Mouse (Mus musculus) G1E (cell line): Measurements from ENCODE around the gene Mad1l1. TPM values are rescaled to one million over a fixed set of nuclear protein-coding genes. Genes with fewer than 3 reads are reported as not detected.

Source experiments
- ATAC-seq: 2 replicates; pipeline ENCODE4 v1.8.0; 2016; ENCODE audit warnings: mild to moderate bottlenecking; ENCODE audit not compliant: insufficient number of reproducible peaks, poor library complexity, low FRiP score, severe bottlenecking; ENCODE audit errors: extremely low read depth
- DNase-seq: peaks from one replicate; pipeline ENCODE4 v3.0.0; 2012; ENCODE audit warnings: low spot score
- H3K27me3 ChIP-seq: 2 replicates; pipeline ENCODE4 v1.6.1; 2012; ENCODE audit warnings: mild to moderate bottlenecking, low read length, inconsistent platforms; ENCODE audit not compliant: insufficient read depth
- H3K36me3 ChIP-seq: replicated peaks from 2 replicates; pipeline ENCODE3; 2012; ENCODE audit warnings: mild to moderate bottlenecking, inconsistent platforms
- H3K4me1 ChIP-seq: 2 replicates; pipeline ENCODE4 v1.6.1; 2012; ENCODE audit warnings: low read depth, low read length, inconsistent platforms, mixed read lengths; ENCODE audit not compliant: insufficient read depth
- H3K4me3 ChIP-seq: 2 replicates; pipeline ENCODE4 v1.5.1; 2012; ENCODE audit warnings: low read depth, mild to moderate bottlenecking, inconsistent platforms, low read length, moderate library complexity, mixed read lengths
- H3K9me3 ChIP-seq: replicated peaks from 2 replicates; pipeline ENCODE4 v1.6.1; 2012; ENCODE audit warnings: inconsistent platforms
- CTCF ChIP-seq: IDR thresholded peaks from 2 replicates; pipeline ENCODE4 v1.5.1; 2012; ENCODE audit warnings: low read depth, low read length, inconsistent platforms, mixed read lengths
- GATA1 ChIP-seq: IDR thresholded peaks from 2 replicates; pipeline ENCODE4 v1.6.1; 2012; ENCODE audit warnings: borderline replicate concordance, low read length, inconsistent platforms, mixed read lengths
- GATA2 ChIP-seq: IDR thresholded peaks from 2 replicates; pipeline ENCODE4 v1.6.1; 2012; ENCODE audit warnings: low read depth, low read length, inconsistent platforms, borderline replicate concordance
- POLR2AphosphoS5 ChIP-seq: IDR thresholded peaks from 2 replicates; pipeline ENCODE4 v1.6.1; 2012; ENCODE audit warnings: low read depth, low read length, inconsistent platforms; ENCODE audit not compliant: insufficient replicate concordance
- TAL1 ChIP-seq: conservative IDR thresholded peaks from 2 replicates; pipeline ENCODE4 v1.6.1; 2012; ENCODE audit warnings: low read depth, low read length, inconsistent platforms, mixed read lengths
- polyA plus RNA-seq: library from polyadenylated mRNA; stranded (reverse); fragments of >175 nt; gene quantifications from 2 replicates; pipeline ENCODE4 v1.2.3, GENCODE M21; 2012
- total RNA-seq, 2 experiments: library from RNA; stranded (forward) in 1 of 2; stranded (reverse) in 1 of 2; fragments of 200-1000 nt in 1 of 2; fragments of >200 nt in 1 of 2; fragmentation: Nextera tagmentation in 1 of 2; gene quantifications; 2 replicates each; pipeline ENCODE4 v1.2.3; 2014 to 2017

Mad1l1 gene
- total and polyA plus RNA-seq, 3 experiments, result 28.0 to 45.9 (median 28.9) TPM

DNA sequence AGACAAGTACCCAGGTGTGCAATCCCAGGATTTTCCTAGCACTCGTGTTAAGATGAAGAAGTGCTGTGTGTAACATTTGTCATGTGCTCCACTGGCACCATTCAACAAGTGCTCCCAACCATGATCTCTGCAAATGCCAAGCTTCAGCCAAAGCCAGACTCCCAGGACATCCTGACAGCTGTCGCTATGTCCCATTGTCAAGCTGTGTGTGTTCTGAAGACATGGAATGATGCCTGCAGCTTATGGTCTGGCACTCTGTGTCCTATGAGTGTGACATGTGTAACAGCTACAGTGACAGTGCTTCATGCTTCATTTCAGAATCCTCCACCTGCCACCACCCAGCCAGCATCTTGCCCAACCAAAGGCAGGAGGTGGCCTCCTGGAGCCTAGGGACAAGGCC lies 37.3 kb downstream of the Mad1l1 start:
- TF ChIP-seq POLR2AphosphoS5 (no peak), TAL1 (no peak), GATA2 (no peak)
- Histone ChIP-seq H3K36me3 (peaks cover 96% of the 10 kb centered on the region), H3K4me1 (no peaks in the 10 kb centered on the region), H3K4me3 (no peak overlapping the region), H3K9me3 (no peaks in the 10 kb centered on the region), H3K27me3 (no peaks in the 10 kb centered on the region)
- ATAC-seq (no peak), DNase-seq (no peak)

- H3K27me3 ChIP-seq, result no peaks in the 10 kb centered on the region
- ATAC-seq (no peak), DNase-seq (no peak)
- no peak overlapping the region for H3K4me3 ChIP-seq
- no peaks in the 10 kb centered on the region for H3K9me3 ChIP-seq
- H3K4me1 ChIP-seq, result no peaks in the 10 kb centered on the region
- no peak for TF ChIP-seq CTCF
- no peak for TF ChIP-seq GATA2
- TF ChIP-seq POLR2AphosphoS5, result no peak
- no peak for TF ChIP-seq GATA1
- no peak for TF ChIP-seq TAL1
- H3K36me3 ChIP-seq, result peaks cover 96% of the 10 kb centered on the region
Measured at GRCm38 (mm10) chr5:140282900-140283299, 38.5 kb downstream of the Mad1l1 start.

GRCm38 (mm10) chr5:140282376-140282775 lies 39.0 kb downstream of the Mad1l1 start:
- H3K36me3 ChIP-seq, result peaks cover 96% of the 10 kb centered on the region
- no peaks in the 10 kb centered on the region for H3K9me3 ChIP-seq
- TF ChIP-seq TAL1 (no peak), CTCF (no peak), GATA2 (no peak), POLR2AphosphoS5 (no peak), GATA1 (no peak)
- no peak for ATAC-seq
- no peaks in the 10 kb centered on the region for H3K27me3 ChIP-seq
- no peaks in the 10 kb centered on the region for H3K4me1 ChIP-seq
- H3K4me3 ChIP-seq, result no peak overlapping the region
- no peak for DNase-seq

DNA sequence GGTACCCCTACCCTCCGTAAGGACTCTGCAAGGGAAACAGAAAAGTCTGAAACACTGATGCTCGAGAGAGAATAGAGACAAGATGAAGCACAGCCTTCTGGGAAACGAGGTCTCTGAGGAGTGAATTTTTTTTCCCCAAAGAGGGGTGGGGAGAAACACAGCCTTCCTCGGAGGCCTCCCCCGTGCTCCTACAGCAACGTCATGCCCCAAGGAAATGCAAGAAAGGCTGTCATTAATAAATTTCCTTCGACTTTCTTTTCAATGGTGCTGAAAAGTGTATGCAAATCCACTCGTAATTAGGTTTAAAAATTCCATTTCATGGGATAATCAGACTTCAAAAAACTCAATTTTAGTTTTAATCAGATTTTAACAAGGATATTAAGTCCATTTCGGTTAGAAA lies 41.1 kb downstream of the Mad1l1 start:
- no peak for ATAC-seq
- DNase-seq, result no peak
- Histone ChIP-seq H3K27me3 (no peaks in the 10 kb centered on the region), H3K4me3 (no peak overlapping the region), H3K9me3 (no peaks in the 10 kb centered on the region), H3K36me3 (peaks cover 97% of the 10 kb centered on the region), H3K4me1 (no peaks in the 10 kb centered on the region)
- TF ChIP-seq POLR2AphosphoS5 (no peak), GATA1 (no peak), GATA2 (no peak), TAL1 (no peak), CTCF (no peak)

DNA sequence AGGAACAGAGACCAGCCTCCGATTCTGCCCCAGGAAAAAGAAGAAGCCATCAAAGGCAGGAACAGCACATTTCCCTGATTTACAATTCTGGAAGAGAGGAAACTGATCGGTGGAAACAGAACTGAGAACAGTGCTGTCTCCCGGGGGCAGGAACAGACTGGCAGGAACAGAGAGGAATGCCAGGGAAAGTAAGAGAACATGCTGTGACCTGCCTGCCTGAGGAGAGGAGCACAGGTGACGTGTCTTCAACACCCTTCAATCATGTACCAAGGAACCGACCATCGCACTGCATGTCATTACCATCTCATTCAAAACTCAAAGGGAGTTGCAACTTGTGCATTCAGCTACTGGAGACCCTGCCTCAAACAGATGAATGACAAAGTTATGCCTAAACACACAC lies 44.6 kb downstream of the Mad1l1 start:
- no peaks in the 10 kb centered on the region for H3K4me1 ChIP-seq
- H3K27me3 ChIP-seq, result no peaks in the 10 kb centered on the region
- H3K36me3 ChIP-seq, result peaks cover 95% of the 10 kb centered on the region
- no peak for TF ChIP-seq CTCF
- TF ChIP-seq TAL1, result no peak
- TF ChIP-seq GATA1, result no peak
- TF ChIP-seq POLR2AphosphoS5, result no peak
- no peak for TF ChIP-seq GATA2
- DNase-seq (no peak), ATAC-seq (no peak)
- H3K4me3 ChIP-seq, result no peak overlapping the region
- H3K9me3 ChIP-seq, result no peaks in the 10 kb centered on the region

- H3K4me1 ChIP-seq, result peaks cover 6% of the 10 kb centered on the region; the same call in 1 of the 2 replicates
- peaks cover 87% of the 10 kb centered on the region for H3K36me3 ChIP-seq
- DNase-seq (no peak), ATAC-seq (no peak)
- no peaks in the 10 kb centered on the region for H3K9me3 ChIP-seq
- no peak overlapping the region for H3K4me3 ChIP-seq
- no peaks in the 10 kb centered on the region for H3K27me3 ChIP-seq
- TF ChIP-seq TAL1 (no peak), POLR2AphosphoS5 (no peak), GATA1 (no peak), CTCF (no peak), GATA2 (no peak)
Measured at GRCm38 (mm10) chr5:140270976-140271685, 50.2 kb downstream of the Mad1l1 start.
